Mouse (Mus musculus) stomach, postnatal 0 days (tissue): ENCODE measurements around the gene Ankfn1.

Experiments used
- CTCF ChIP-seq: IDR thresholded peaks from 2 replicates; pipeline ENCODE4 v1.5.1; 2016; ENCODE audit warnings: antibody characterized with exemption, low read depth, mild to moderate bottlenecking, moderate library complexity
- EP300 ChIP-seq: optimal IDR thresholded peaks from 2 replicates; pipeline ENCODE3; 2016; ENCODE audit warnings: antibody characterized with exemption

GRCm38 (mm10) chr11:89508675-89509324 lies 268.7 kb downstream of the Ankfn1 start:
- TF ChIP-seq CTCF (no peak), EP300 (no peak)
